Mouse (Mus musculus) mouse trophoblast stem cell (cell line): ENCODE measurements around the gene Actr3b.
"Not testable (repeated sequence)": the region's sequence is repeated elsewhere in the genome, so short reads cannot be mapped to it uniquely, and the experiment has no call there.

Experiments used
- in situ Hi-C, 2 experiments: fragments of 300-500 bp; cut with MseI, MboI; formaldehyde crosslinking; loops; 2 replicates in 1 of 2; 3 replicates in 1 of 2; pipeline ENCODE4 v1.15.1; 2025

Gene Actr3b

DNA sequence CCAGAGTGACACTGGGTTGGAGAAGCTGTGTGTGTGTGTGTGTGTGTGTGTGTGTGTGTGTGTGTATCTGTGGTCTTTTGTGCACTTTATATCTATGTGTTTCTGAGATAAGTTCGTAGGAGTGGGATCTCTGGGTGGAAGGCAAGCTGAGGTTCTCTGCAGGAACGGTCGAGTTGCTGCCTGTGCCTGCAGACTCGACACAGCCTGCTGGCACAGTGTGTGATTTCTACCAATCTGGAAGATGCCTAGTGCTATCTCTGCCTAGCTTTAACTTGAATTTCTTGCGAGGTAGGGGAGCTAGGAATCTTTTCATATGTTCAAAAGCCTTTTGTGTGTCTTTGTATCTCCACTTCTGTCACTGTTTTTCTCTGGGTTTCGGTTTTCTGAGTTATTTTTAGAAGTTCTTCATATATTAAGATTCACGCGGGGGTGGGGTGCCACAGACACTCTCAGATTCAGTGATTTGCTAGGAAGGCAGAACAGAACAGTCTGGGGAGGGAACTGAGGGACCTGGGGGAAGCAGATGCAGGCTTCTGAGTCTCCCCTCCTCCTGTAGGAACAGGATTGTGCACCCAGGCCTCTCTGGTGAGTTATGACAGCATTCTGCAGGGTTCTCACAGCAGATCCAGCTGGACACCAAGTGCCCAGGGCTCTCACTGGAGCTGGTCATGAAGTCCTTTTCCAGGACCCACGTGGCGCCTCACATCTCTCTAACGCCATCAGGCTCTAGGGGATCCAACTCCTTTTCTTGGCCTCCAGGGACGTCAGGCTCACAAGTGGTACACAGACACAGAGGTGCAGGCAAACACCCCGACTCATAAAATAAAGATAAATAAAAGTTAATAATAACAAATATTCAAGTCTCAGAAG is 14.4 kb downstream of the Actr3b start:
- in situ Hi-C loops = no loop called here

- in situ Hi-C loops = no loop called here
Observed at GRCm38 (mm10) chr5:25791570-25791969, 31.8 kb downstream of the Actr3b start.

DNA sequence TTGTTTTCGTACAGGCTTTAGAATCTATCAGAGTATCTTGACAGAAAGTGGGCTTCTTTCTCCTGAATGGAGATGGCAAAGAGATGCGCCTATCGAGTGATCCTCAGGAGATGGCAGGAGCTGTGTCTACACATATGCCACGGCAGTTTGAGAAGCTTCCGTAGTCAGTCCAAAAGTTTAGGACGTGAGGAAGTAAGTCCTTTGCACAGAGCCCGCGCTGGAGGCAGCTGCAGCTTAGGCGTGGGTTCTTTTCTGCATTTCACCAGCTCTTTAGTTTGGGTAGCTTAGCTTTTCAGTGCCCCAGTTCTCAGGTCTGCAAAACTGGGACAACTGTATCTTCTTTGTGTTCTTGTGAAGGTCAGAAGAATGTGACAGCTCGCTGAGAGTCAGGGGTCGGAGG is 38.0 kb downstream of the Actr3b start:
- in situ Hi-C loops = no loop called here

DNA sequence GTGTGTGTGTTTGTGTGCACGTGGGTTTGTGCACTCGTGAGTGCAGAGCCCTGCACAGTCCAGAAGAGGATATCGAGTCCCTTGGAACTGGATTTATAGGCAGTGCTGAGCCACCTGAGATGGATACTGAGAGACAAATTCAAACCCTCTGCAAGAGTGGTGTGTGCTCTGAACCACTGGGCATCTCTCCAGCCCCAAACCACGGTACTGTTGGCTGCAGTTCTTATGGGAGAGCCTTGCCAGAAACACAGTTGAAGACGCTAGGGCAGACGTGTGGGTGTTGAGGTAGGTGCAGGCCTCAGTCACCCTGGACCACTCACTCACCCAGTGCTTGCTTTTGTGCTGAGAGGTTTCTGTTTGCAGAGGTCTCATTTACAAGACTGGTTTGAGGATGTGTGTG is 41.1 kb downstream of the Actr3b start:
- in situ Hi-C loops = no loop called here

- in situ Hi-C loops = no loop called here
Observed at GRCm38 (mm10) chr5:25801744-25802143, 41.9 kb downstream of the Actr3b start.

DNA sequence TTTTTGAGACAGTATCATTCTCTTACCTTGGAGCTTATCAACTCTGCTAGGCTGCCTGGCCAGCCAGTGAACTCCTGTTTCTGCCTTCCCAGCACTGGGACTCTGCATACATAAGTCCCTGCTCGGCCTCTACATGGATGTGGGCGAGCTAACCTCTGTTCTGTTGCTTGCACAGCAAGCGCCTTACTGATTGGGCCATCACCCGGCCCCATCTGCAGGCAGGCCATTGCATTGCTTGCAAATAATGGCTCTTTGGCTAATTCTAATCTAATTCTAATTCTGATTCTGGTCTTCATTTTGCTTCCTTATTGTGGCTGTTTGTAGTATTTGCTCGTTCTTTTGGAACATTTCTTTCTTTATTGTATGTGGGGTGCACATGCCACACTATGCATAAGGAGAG is 44.8 kb downstream of the Actr3b start:
- in situ Hi-C loops = no loop called here

GRCm38 (mm10) chr5:25812922-25813321 is 53.1 kb downstream of the Actr3b start:
- in situ Hi-C loops = no loop called here

DNA sequence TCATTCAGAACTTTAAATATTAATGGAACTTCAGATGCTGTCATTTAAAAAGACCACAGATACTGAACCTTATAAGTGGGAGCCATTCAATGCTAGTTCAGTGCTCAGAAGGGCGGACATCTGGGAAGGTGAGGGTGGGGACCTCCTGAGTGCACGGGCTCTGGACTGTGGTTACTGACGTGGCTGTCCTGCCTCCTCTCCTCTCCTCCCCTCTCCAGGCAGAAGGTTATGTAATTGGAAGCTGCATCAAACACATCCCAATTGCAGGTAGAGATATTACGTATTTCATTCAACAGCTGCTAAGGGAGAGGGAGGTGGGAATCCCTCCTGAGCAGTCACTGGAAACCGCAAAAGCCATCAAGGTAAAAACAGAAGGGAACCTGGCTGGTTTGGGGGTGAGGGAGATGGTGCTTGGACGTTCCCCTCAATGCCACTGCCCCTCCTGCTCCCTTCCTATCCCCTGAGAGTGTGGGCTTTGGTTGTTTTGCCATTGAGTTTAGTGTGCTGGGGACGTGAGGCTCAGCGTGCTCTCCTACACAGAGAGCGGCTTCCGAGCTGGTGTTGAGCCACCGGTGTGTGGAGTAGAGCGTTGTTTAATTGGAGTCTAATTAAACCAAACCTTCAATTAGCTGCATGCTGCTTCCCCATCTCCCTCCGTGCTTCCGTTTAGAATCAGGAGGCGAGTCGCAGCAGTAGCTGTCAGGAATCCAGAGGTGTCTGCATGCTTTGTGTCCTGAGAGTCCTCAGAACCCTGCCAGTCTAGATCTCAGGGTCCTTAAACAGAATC is 69.7 kb downstream of the Actr3b start:
- in situ Hi-C loops = no loop called here

- in situ Hi-C loops = no loop called here
Observed at GRCm38 (mm10) chr5:25830802-25831201, 71.0 kb downstream of the Actr3b start.

DNA sequence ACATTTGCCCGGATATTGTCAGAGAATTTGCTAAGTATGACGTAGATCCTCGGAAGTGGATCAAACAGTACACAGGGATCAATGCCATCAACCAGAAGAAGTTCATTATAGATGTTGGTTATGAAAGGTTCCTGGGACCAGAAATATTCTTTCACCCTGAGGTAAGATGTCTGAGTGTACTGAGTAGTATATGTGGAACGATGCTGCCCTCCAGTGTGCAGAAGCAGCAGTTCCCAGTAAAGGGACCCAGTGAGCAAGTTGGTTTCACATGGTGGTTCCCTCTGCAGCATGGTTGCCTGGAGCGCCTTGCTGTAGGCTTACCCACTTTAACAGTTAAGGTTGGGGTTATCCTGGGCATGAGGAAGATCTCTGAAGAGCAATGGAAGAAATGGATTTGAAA is 71.8 kb downstream of the Actr3b start:
- in situ Hi-C loops = no loop called here

DNA sequence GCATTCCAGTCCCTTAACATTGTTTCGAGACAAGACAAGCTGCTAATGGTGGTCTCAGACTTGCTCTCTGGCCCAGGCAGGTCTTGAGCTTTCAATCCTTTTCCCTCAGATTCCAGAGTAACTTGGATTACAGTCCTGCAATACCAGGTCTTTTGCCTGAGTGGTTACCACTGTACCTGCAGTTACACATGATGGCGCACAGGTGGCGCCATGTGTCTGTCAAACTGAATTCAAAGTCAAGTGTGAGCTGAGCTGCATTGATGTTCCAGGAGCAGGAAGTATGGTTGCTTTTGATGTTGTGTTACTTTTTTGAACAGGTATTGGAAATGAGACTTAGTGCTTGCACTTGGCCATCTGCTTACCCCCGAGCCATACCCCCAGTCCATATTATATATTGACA is 79.6 kb downstream of the Actr3b start:
- in situ Hi-C loops = no loop called here

GRCm38 (mm10) chr5:25846558-25846957 is 86.8 kb downstream of the Actr3b start:
- in situ Hi-C loops = no loop called here

GRCm38 (mm10) chr5:25847154-25847553 is 87.4 kb downstream of the Actr3b start:
- in situ Hi-C loops = no loop called here

GRCm38 (mm10) chr5:25848058-25848457 is 88.3 kb downstream of the Actr3b start:
- in situ Hi-C loops = no loop called here

GRCm38 (mm10) chr5:25866201-25866600 is 106.4 kb downstream of the Actr3b start:
- in situ Hi-C loops = no loop called here

- in situ Hi-C loops = no loop called here
Observed at GRCm38 (mm10) chr5:25869880-25870279, 110.1 kb downstream of the Actr3b start.

- in situ Hi-C loops = no loop called here
Observed at GRCm38 (mm10) chr5:25870632-25871031, 110.8 kb downstream of the Actr3b start.

DNA sequence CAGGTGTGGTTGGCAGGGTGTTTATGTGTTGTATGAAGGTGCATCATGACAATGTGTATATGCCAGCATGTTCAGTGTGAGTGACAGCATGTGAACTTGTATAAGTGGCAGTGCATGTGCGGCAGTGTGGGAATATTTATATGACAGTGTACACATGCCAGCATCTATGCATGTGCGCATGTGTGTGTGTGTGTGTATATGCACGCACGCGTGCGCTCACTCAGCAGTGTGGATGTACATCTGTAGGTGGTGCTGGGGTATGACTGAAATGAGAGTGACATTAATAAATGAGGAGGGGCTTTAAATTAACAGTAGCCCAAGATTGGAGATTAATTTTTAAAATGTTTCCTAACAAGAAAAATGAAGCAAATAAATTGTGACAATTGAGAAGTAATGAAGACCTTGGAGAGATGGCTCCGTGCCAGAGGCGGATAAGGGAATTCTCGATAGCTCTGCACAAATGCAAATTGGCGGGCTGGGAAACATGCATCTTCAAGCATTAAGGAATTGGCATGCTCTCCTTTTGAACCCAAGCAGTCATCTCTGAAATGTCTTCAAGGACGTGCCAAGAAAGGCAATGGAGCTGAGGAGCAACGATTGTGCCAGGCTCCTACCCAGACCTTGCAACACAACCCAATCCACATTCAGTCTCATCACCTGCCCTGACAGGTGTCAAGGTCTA is 111.7 kb downstream of the Actr3b start:
- in situ Hi-C loops = no loop called here

GRCm38 (mm10) chr5:25873046-25873445 is 113.2 kb downstream of the Actr3b start:
- in situ Hi-C loops = no loop called here

- in situ Hi-C loops = not testable (repeated sequence)
Observed at GRCm38 (mm10) chr5:25875927-25876326, 116.1 kb downstream of the Actr3b start.

DNA sequence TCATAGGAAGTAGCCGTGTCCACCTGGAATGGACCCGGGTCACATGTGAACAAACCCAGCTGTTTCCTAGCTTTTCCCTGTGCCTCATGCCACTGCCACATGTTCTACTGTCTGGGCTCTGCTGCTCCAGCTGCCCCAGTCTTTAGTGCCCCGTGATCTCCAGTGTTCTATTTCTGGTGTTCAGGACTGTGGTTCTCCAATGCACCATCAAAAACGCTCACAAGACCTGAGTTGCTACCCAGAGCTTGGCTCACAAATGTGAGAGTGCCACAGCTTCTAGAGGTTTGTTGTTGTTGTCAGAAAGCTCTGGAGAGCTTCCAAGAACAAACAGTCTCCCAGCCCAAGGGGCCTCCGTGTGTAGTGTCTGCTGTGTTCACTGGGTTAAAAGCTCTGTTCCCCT is 117.5 kb downstream of the Actr3b start:
- in situ Hi-C loops = no loop called here

GRCm38 (mm10) chr5:25877996-25878395 is 118.2 kb downstream of the Actr3b start:
- in situ Hi-C loops = no loop called here
